Mouse (Mus musculus) kidney, postnatal 0 days (tissue): ENCODE measurements around the gene Gm45021. TPM values are rescaled to one million over a fixed set of nuclear protein-coding genes. Genes with fewer than 3 reads are reported as not detected.

Source experiments
- ATAC-seq: fragments of 200-750 bp; cut with Nextera tagmentation; replicated peaks from 2 replicates; pipeline ENCODE4 v1.8.0; 2017; ENCODE audit warnings: low read depth, moderate number of reproducible peaks, moderate TSS enrichment, moderate library complexity; ENCODE audit not compliant: low FRiP score
- DNase-seq: peaks from one replicate; pipeline ENCODE4 v3.0.0-alpha.2; 2016; ENCODE audit warnings: low spot score
- H3K27ac ChIP-seq: fragments of 300-500 bp; sonication (generic); 2 replicates; pipeline ENCODE4 v1.5.1; 2014; ENCODE audit warnings: mild to moderate bottlenecking
- H3K27me3 ChIP-seq: fragments of 300-500 bp; sonication (generic); 2 replicates; pipeline ENCODE4 v1.6.1; 2014; ENCODE audit warnings: low read length, mixed read lengths; ENCODE audit not compliant: insufficient read depth
- H3K36me3 ChIP-seq: fragments of 300-500 bp; sonication (generic); 2 replicates; pipeline ENCODE4 v1.6.1; 2014; ENCODE audit warnings: low read length, mixed read lengths; ENCODE audit not compliant: insufficient read depth
- H3K4me1 ChIP-seq: fragments of 300-500 bp; sonication (generic); replicated peaks from 2 replicates; pipeline ENCODE4 v1.6.1; 2014; ENCODE audit warnings: antibody characterized with exemption, low read length, mixed read lengths; ENCODE audit not compliant: insufficient read depth
- H3K4me2 ChIP-seq: fragments of 300-500 bp; sonication (generic); 2 replicates; pipeline ENCODE4 v1.6.1; 2014; ENCODE audit warnings: mild to moderate bottlenecking, low read length, moderate library complexity, mixed read lengths
- H3K4me3 ChIP-seq: fragments of 300-500 bp; sonication (generic); replicated peaks from 2 replicates; pipeline ENCODE4 v1.5.1; 2014; ENCODE audit warnings: low read depth, low read length
- H3K9ac ChIP-seq: fragments of 300-500 bp; sonication (generic); 2 replicates; pipeline ENCODE4 v1.6.1; 2014; ENCODE audit warnings: low read depth, low read length
- H3K9me3 ChIP-seq: fragments of 300-500 bp; sonication (generic); replicated peaks from 2 replicates; pipeline ENCODE4 v1.6.1; 2016; ENCODE audit warnings: low read length, inconsistent platforms, mixed read lengths
- CTCF ChIP-seq: IDR thresholded peaks from 2 replicates; pipeline ENCODE4 v1.5.1; 2016; ENCODE audit warnings: antibody characterized with exemption, low read depth, mild to moderate bottlenecking, moderate library complexity
- WGBS: fragments of 180-500 bp; shearing (Covaris S2); extraction: QIAGEN DNeasy Blood & Tissue Kit; methylation state at CpG from one replicate; pipeline ENCODE4 v1.1.7; 2014; 5-methylcytosine and 5-hydroxymethylcytosine counted together
- polyA plus RNA-seq: library from polyadenylated mRNA; unstranded; fragments of >200 nt; fragmentation: Nextera tagmentation; extraction: Ambion mirVana; gene quantifications from 2 replicates; pipeline ENCODE4 v1.2.1, GENCODE M21; 2015

Gm45021 gene
- polyA plus RNA-seq, 1 experiment from 2014 or later: 0.38 TPM

GRCm38 (mm10) chr6:48650041-48650440, 60.6 kb downstream of the Gm45021 start:
- DNase-seq (no peak), ATAC-seq (no peak)
- Histone ChIP-seq H3K9me3 (no peaks in the 10 kb centered on the region), H3K27me3 (no peaks in the 10 kb centered on the region), H3K27ac (no peak overlapping the region), H3K9ac (no peak overlapping the region), H3K36me3 (no peaks in the 10 kb centered on the region), H3K4me3 (no peak overlapping the region), H3K4me2 (no peak overlapping the region), H3K4me1 (no peaks in the 10 kb centered on the region)
- TF ChIP-seq CTCF: no peak
- WGBS: 87% methylated on average over 9 of the region's 9 CpGs

DNA sequence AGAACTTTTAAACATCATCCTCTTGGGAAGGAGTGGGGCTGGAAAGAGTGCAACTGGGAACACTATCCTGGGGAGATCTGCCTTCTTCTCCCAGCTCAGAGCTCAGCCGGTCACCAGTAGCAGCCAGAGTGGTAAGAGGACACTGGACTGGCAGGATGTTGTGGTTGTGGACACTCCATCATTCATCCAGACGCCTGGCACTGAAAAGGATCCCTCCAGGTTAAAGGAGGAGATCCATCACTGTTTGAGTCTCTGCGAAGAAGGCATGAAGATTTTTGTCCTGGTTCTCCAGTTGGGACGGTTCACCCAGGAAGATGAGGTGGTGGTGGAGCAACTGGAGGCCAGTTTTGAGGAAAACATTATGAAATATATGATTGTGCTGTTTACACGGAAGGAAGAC, 69.3 kb downstream of the Gm45021 start:
- Histone ChIP-seq H3K27me3 (no peaks in the 10 kb centered on the region), H3K9ac (no peak overlapping the region), H3K4me1 (no peaks in the 10 kb centered on the region), H3K27ac (no peak overlapping the region), H3K36me3 (no peaks in the 10 kb centered on the region), H3K4me3 (no peak overlapping the region), H3K9me3 (no peaks in the 10 kb centered on the region), H3K4me2 (no peak overlapping the region)
- DNase-seq: no peak
- no peak for ATAC-seq
- TF ChIP-seq CTCF: no peak
- WGBS: 55% methylated on average over 5 of the region's 5 CpGs

Other genes starting within 250 kb of the Gm45021 start
- gene Krba1, start 194.0 kb upstream of the Gm45021 start, polyA plus RNA-seq: 15.7 and 16.0 TPM in 2 replicates
- gene Zfp467, start 143.8 kb upstream of the Gm45021 start, polyA plus RNA-seq: 27.9 and 33.4 TPM in 2 replicates
- 0.46 and 0.64 TPM in 2 replicates for gene Sspo, start 141.4 kb upstream of the Gm45021 start, polyA plus RNA-seq
- 31.1 and 34.6 TPM in 2 replicates for gene Atp6v0e2, start 52.0 kb upstream of the Gm45021 start, polyA plus RNA-seq
- 11.5 and 11.9 TPM in 2 replicates for gene Lrrc61, start 34.8 kb upstream of the Gm45021 start, polyA plus RNA-seq
- 66.8 and 80.3 TPM in 2 replicates for gene Rarres2, start 16.8 kb upstream of the Gm45021 start, polyA plus RNA-seq
- gene Repin1, start 4.3 kb downstream of the Gm45021 start, polyA plus RNA-seq: 37.4 and 43.5 TPM in 2 replicates
- not detected in 2 replicates for gene Gm44965, start 4.3 kb downstream of the Gm45021 start, polyA plus RNA-seq
- 6.4 and 7.7 TPM in 2 replicates for gene Zfp775, start 12.5 kb downstream of the Gm45021 start, polyA plus RNA-seq
- gene AI854703, start 37.2 kb downstream of the Gm45021 start, polyA plus RNA-seq: 7.1 and 7.9 TPM in 2 replicates
- 4.2 and 4.5 TPM in 2 replicates for gene Gimap8, start 57.6 kb downstream of the Gm45021 start, polyA plus RNA-seq
- 13.7 and 15.2 TPM in 2 replicates for gene Gimap9, start 86.5 kb downstream of the Gm45021 start, polyA plus RNA-seq
- 71.3 and 75.4 TPM in 2 replicates for gene Gimap4, start 94.9 kb downstream of the Gm45021 start, polyA plus RNA-seq
- 60.1 and 60.6 TPM in 2 replicates for gene Gimap6, start 118.6 kb downstream of the Gm45021 start, polyA plus RNA-seq
- gene Gm28053, start 129.0 kb downstream of the Gm45021 start, polyA plus RNA-seq: 2.7 and 3.2 TPM in 2 replicates
- 0.10 and 0.14 TPM in 2 replicates for gene Gimap7, start 129.0 kb downstream of the Gm45021 start, polyA plus RNA-seq
- gene Gimap1, start 149.4 kb downstream of the Gm45021 start, polyA plus RNA-seq: 26.8 and 29.7 TPM in 2 replicates
- gene Gimap5, start 156.6 kb downstream of the Gm45021 start, polyA plus RNA-seq: 26.4 and 32.2 TPM in 2 replicates
- 0.13 and 0.17 TPM in 2 replicates for gene Gimap3, start 181.2 kb downstream of the Gm45021 start, polyA plus RNA-seq